29 mouse cellular contexts compared by ENCODE assay signal in genomic region chr10:95634751-95635150, GRCm38 (mm10). TPM values are rescaled to one million over a fixed set of nuclear protein-coding genes. Genes with fewer than 3 reads are reported as not detected.
DNase-seq lines count a peak whose midpoint lies in the region; ATAC-seq and TF ChIP-seq lines count a peak whose summit lies in the region.
"Had no signal": no experiment of that assay in that cellular context is flagged by ENCODE, and none has a peak within 500 bp of the region (broad histone marks: within the 10 kb centered on the region; RNA-seq: fewer than 3 reads in every experiment).

No protein-coding gene starts in this region.

- TF ChIP-seq CTCF in bone marrow, adult 2 months (IDR thresholded peaks at IDR 0.05; ENCODE audit: control insufficient read depth, insufficient read depth, low read length), result no peak
- no peak for TF ChIP-seq CTCF in liver, postnatal 0 days (IDR thresholded peaks at IDR 0.05; ENCODE audit: low read depth)

- H3K27ac ChIP-seq in heart, embryonic 12.5 days (ENCODE audit: poor library complexity, severe bottlenecking), result peak overlapping the region; percentile 61; the same call in 1 of the 2 replicates
- peak overlapping the region; percentile 80 for H3K27ac ChIP-seq in bone marrow, adult 2 months (ENCODE audit: control insufficient read depth, insufficient read depth, low read depth, low read length, poor library complexity)
- H3K27ac ChIP-seq in liver, postnatal 0 days (ENCODE audit: low read depth), result peak overlapping the region; percentile 7
- no peak overlapping the region for H3K27ac ChIP-seq in intestine, embryonic 15.5 days
- H3K27ac ChIP-seq: embryonic facial prominence, embryonic 13.5 days; forebrain, embryonic 13.5 days; gastrocnemius, adult 2 months; hindbrain, embryonic 13.5 days; liver, embryonic 15.5 days; midbrain, embryonic 15.5 days; neural tube, embryonic 12.5 days had no signal

- 65% methylated on average over 15 of the region's 15 CpGs for WGBS in heart, embryonic 12.5 days
- 78% methylated on average over 15 of the region's 15 CpGs for WGBS in bone marrow, adult 2 months
- WGBS in liver, postnatal 0 days (ENCODE audit: insufficient replicate concordance), result 84% methylated on average over 15 of the region's 15 CpGs
- WGBS in intestine, embryonic 15.5 days, result 76% methylated on average over 15 of the region's 15 CpGs

- no peak for TF ChIP-seq EP300 in liver, postnatal 0 days (IDR thresholded peaks at IDR 0.05; ENCODE audit: low read depth)

- H3K9ac ChIP-seq in heart, embryonic 12.5 days, result no peak overlapping the region
- H3K9ac ChIP-seq in liver, postnatal 0 days (replicated peaks), result no peak overlapping the region
- no peak overlapping the region for H3K9ac ChIP-seq in intestine, embryonic 15.5 days
- H3K9ac ChIP-seq: embryonic facial prominence, embryonic 13.5 days; forebrain, embryonic 13.5 days; hindbrain, embryonic 13.5 days; liver, embryonic 15.5 days; midbrain, embryonic 15.5 days; neural tube, embryonic 12.5 days had no signal

- no peak for TF ChIP-seq POLR2A in bone marrow, adult 2 months (IDR thresholded peaks at IDR 0.05; ENCODE audit: borderline replicate concordance, control insufficient read depth, low read depth, low read length)

- no peaks in the 10 kb centered on the region for H3K36me3 ChIP-seq in heart, embryonic 12.5 days
- H3K36me3 ChIP-seq in liver, postnatal 0 days (replicated peaks; ENCODE audit: insufficient read depth, low read length), result no peaks in the 10 kb centered on the region
- no peaks in the 10 kb centered on the region for H3K36me3 ChIP-seq in intestine, embryonic 15.5 days
- H3K36me3 ChIP-seq: embryonic facial prominence, embryonic 13.5 days; hindbrain, embryonic 13.5 days; liver, embryonic 15.5 days; midbrain, embryonic 15.5 days; neural tube, embryonic 12.5 days had no signal

- no peak overlapping the region for H3K4me2 ChIP-seq in heart, embryonic 12.5 days
- no peak overlapping the region for H3K4me2 ChIP-seq in liver, postnatal 0 days (ENCODE audit: low read depth, low read length)
- no peak overlapping the region for H3K4me2 ChIP-seq in intestine, embryonic 15.5 days (replicated peaks)
- H3K4me2 ChIP-seq: embryonic facial prominence, embryonic 13.5 days; forebrain, embryonic 13.5 days; hindbrain, embryonic 13.5 days; liver, embryonic 15.5 days; midbrain, embryonic 15.5 days; neural tube, embryonic 12.5 days had no signal

- no peak overlapping the region for H3K4me3 ChIP-seq in heart, embryonic 12.5 days
- no peak overlapping the region for H3K4me3 ChIP-seq in bone marrow, adult 2 months (replicated peaks; ENCODE audit: control insufficient read depth, low read depth, low read length)
- H3K4me3 ChIP-seq in liver, postnatal 0 days (ENCODE audit: low read depth, low read length), result no peak overlapping the region
- H3K4me3 ChIP-seq in intestine, embryonic 15.5 days (replicated peaks), result no peak overlapping the region
- H3K4me3 ChIP-seq: embryonic facial prominence, embryonic 13.5 days; erythroblast, embryonic 14.5 days; forebrain, embryonic 13.5 days; gastrocnemius, adult 2 months; hindbrain, embryonic 13.5 days; liver, embryonic 15.5 days; midbrain, embryonic 15.5 days; neural tube, embryonic 12.5 days had no signal

- H3K9me3 ChIP-seq in heart, embryonic 12.5 days (replicated peaks), result no peaks in the 10 kb centered on the region
- H3K9me3 ChIP-seq in liver, postnatal 0 days (ENCODE audit: low read length), result no peaks in the 10 kb centered on the region
- H3K9me3 ChIP-seq in intestine, embryonic 15.5 days, result no peaks in the 10 kb centered on the region
- H3K9me3 ChIP-seq: embryonic facial prominence, embryonic 13.5 days; forebrain, embryonic 13.5 days; hindbrain, embryonic 13.5 days; liver, embryonic 15.5 days; midbrain, embryonic 15.5 days; neural tube, embryonic 12.5 days had no signal

- DNase-seq in heart, adult 18-20 months, result no peak
- peak; percentile 53 for DNase-seq in R1 (ENCODE audit: low read depth, low spot score)
- no peak for DNase-seq in liver, postnatal 0 days
- no peak for DNase-seq in gastrocnemius, postnatal 36 days
- DNase-seq: adrenal gland, postnatal 14 days; cerebellum, adult 8-10 months; gastrocnemius, adult 2 months; heart, adult 11 months; heart, postnatal 14 days; kidney, adult 18-20 months; kidney, postnatal 4 days; left cerebral cortex, postnatal 4 days; retina, postnatal 1 day; right cerebral cortex, postnatal 25 days; thymus, postnatal 25 days had no signal

- intact Hi-C loops in gastrocnemius, postnatal 36 days (cut with DNase I), result no loop called here

- ATAC-seq in heart, embryonic 12.5 days (ENCODE audit: insufficient number of reproducible peaks, low FRiP score), result peak; percentile 89
- ATAC-seq in liver, postnatal 0 days, result no peak
- no peak for ATAC-seq in intestine, embryonic 15.5 days
- ATAC-seq: forebrain, embryonic 13.5 days; midbrain, embryonic 15.5 days had no signal

- no peaks in the 10 kb centered on the region for H3K27me3 ChIP-seq in heart, embryonic 12.5 days (replicated peaks)
- H3K27me3 ChIP-seq in liver, postnatal 0 days (ENCODE audit: insufficient read depth, low read length), result no peaks in the 10 kb centered on the region
- no peaks in the 10 kb centered on the region for H3K27me3 ChIP-seq in intestine, embryonic 15.5 days (replicated peaks)
- H3K27me3 ChIP-seq: embryonic facial prominence, embryonic 13.5 days; forebrain, embryonic 13.5 days; hindbrain, embryonic 13.5 days; liver, embryonic 15.5 days; midbrain, embryonic 15.5 days; neural tube, embryonic 12.5 days had no signal

- peaks cover 6% of the 10 kb centered on the region; the same call in 1 of the 2 replicates for H3K4me1 ChIP-seq in heart, embryonic 12.5 days (replicated peaks)
- H3K4me1 ChIP-seq in bone marrow, adult 2 months (ENCODE audit: control insufficient read depth, insufficient read depth, low read length), result no peaks in the 10 kb centered on the region; the same call in 1 of the 2 replicates
- peaks cover 3% of the 10 kb centered on the region; the same call in 1 of the 2 replicates for H3K4me1 ChIP-seq in liver, postnatal 0 days (ENCODE audit: insufficient read depth)
- H3K4me1 ChIP-seq in intestine, embryonic 15.5 days (replicated peaks), result peaks cover 5% of the 10 kb centered on the region
- H3K4me1 ChIP-seq: embryonic facial prominence, embryonic 13.5 days; forebrain, embryonic 13.5 days; hindbrain, embryonic 13.5 days; midbrain, embryonic 15.5 days; neural tube, embryonic 12.5 days had no signal

RNA-seq across cellular contexts. Expression of gene Anapc15-ps, which starts 38.5 kb away (rescaled TPM):
- polyA plus RNA-seq in heart, embryonic 12.5 days (2016; fragmentation: Nextera tagmentation; extraction: Ambion mirVana), result not detected in 2 replicates
- total RNA-seq in heart, adult 18-20 months (2021), result not detected
- polyA plus RNA-seq in bone marrow, adult 2 months (2011; ENCODE audit: insufficient read depth, insufficient read length, low replicate concordance, missing spikeins), result 28.2 TPM in 1 of 2 replicates, not detected in the other
- polyA plus RNA-seq in liver, postnatal 0 days (2015; fragmentation: Nextera tagmentation; extraction: Ambion mirVana), result not detected in 2 replicates
- polyA plus RNA-seq in intestine, embryonic 15.5 days (2015; fragmentation: Nextera tagmentation; extraction: Ambion mirVana), result not detected in 2 replicates
- total RNA-seq in gastrocnemius, postnatal 36 days (2021), result not detected
- total RNA-seq: adrenal gland, postnatal 14 days; gastrocnemius, adult 2 months; heart, postnatal 14 days; left cerebral cortex, adult 18-20 months; left cerebral cortex, postnatal 4 days had no signal
- polyA plus RNA-seq: embryonic facial prominence, embryonic 13.5 days; erythroblast, embryonic 14.5 days; forebrain, embryonic 13.5 days; hindbrain, embryonic 13.5 days; kidney, embryonic 16.5 days; liver, embryonic 15.5 days; lung, embryonic 16.5 days; midbrain, embryonic 15.5 days; neural tube, embryonic 12.5 days; spleen, adult 2 months had no signal
